Mouse (Mus musculus) neutrophil, adult 59 days (primary cell): ENCODE results near the gene Slc22a20. TPM values are rescaled to one million over a fixed set of nuclear protein-coding genes. Genes with fewer than 3 reads are reported as not detected.

ENCODE experiments used
- total RNA-seq, 2 experiments: library from RNA; stranded (reverse); gene quantifications; 1 replicate in 1 of 2; 2 replicates in 1 of 2; pipeline ENCODE4 v1.2.4; 2023

The Slc22a20 gene
- 1 to 10 TPM; 2.0 to 2.5 TPM for total RNA-seq

GRCm38 (mm10) chr19:5986043-5986442, at the start of gene Slc22a20:
TSS of gene Slc22a20 (minus strand) at chr19:5986143.

GRCm38 (mm10) chr19:6015511-6016315, 29.8 kb upstream of the Slc22a20 start, which contains the start of gene Capn1:
TSS of gene Capn1 (minus strand) at chr19:6015897.

GRCm38 (mm10) chr19:5963883-5964562, 21.9 kb downstream of the Slc22a20 start, which contains the start of gene Pola2:
TSS of gene Pola2 (minus strand) at chr19:5964202.

GRCm38 (mm10) chr19:5924713-5925093, 61.2 kb downstream of the Slc22a20 start, which contains the start of gene Cdc42ep2:
TSS of gene Cdc42ep2 (minus strand) at chr19:5924816.

Other genes starting within 250 kb of the Slc22a20 start
- gene Ltbp3, start 245.2 kb downstream of the Slc22a20 start, total RNA-seq: 1 to 10 TPM in 1 of 2 experiments, under 1 TPM in 1; 0.58 to 1.4 TPM
- 10 to 100 TPM; 53.8 to 62.1 TPM for gene Scyl1, start 214.7 kb downstream of the Slc22a20 start, total RNA-seq
- gene Frmd8, start 110.9 kb downstream of the Slc22a20 start, total RNA-seq: 10 to 100 TPM; 56.7 to 60.3 TPM
- gene Slc25a45, start 108.3 kb downstream of the Slc22a20 start, total RNA-seq: 10 to 100 TPM; 54.1 to 58.0 TPM
- gene Tigd3, start 92.0 kb downstream of the Slc22a20 start, total RNA-seq: 1 to 10 TPM; 1.6 to 2.0 TPM
- gene Dpf2, start 73.1 kb downstream of the Slc22a20 start, total RNA-seq: 100 to 1,000 TPM; 109 to 122 TPM
- 1 to 10 TPM; 4.5 to 5.0 TPM for gene Cdc42ep2, start 61.3 kb downstream of the Slc22a20 start, total RNA-seq
- gene Pola2, start 21.9 kb downstream of the Slc22a20 start, total RNA-seq: 10 to 100 TPM; 30.9 to 35.0 TPM
- gene Capn1, start 29.8 kb upstream of the Slc22a20 start, total RNA-seq: 100 to 1,000 TPM; 247 to 265 TPM
- gene Syvn1, start 60.4 kb upstream of the Slc22a20 start, total RNA-seq: 10 to 100 TPM; 45.6 to 51.2 TPM
- 10 to 100 TPM; 15.8 to 16.7 TPM for gene Mrpl49, start 71.6 kb upstream of the Slc22a20 start, total RNA-seq
- 1,000 to 10,000 TPM; 1,540 to 1,651 TPM for gene Fau, start 71.7 kb upstream of the Slc22a20 start, total RNA-seq
- gene Znhit2, start 75.0 kb upstream of the Slc22a20 start, total RNA-seq: 10 to 100 TPM; 11.2 to 11.7 TPM
- 1 to 10 TPM; 9.6 to 9.7 TPM for gene Tm7sf2, start 82.2 kb upstream of the Slc22a20 start, total RNA-seq
- gene Vps51, start 91.1 kb upstream of the Slc22a20 start, total RNA-seq: 10 to 100 TPM; 70.3 to 87.1 TPM
- gene Tmem262, start 93.9 kb upstream of the Slc22a20 start, total RNA-seq: not detected
- under 1 TPM in 1 of 2 experiments, not detected in 1; 0.71 TPM for gene Gm28374, start 96.1 kb upstream of the Slc22a20 start, total RNA-seq
- 10 to 100 TPM; 38.5 to 39.7 TPM for gene Zfpl1, start 98.8 kb upstream of the Slc22a20 start, total RNA-seq
- gene Cdca5, start 98.8 kb upstream of the Slc22a20 start, total RNA-seq: 10 to 100 TPM; 26.1 to 30.9 TPM
- gene AC131692.1, start 108.3 kb upstream of the Slc22a20 start, total RNA-seq: 1 to 10 TPM; 1.1 to 1.9 TPM
- gene Naaladl1, start 119.6 kb upstream of the Slc22a20 start, total RNA-seq: under 1 TPM; 0.49 to 0.60 TPM
- 1 to 10 TPM; 5.2 to 6.0 TPM for gene Sac3d1, start 132.5 kb upstream of the Slc22a20 start, total RNA-seq
- gene Snx15, start 142.2 kb upstream of the Slc22a20 start, total RNA-seq: 10 to 100 TPM; 13.6 to 17.3 TPM
- under 1 TPM in 1 of 2 experiments, not detected in 1; 0.42 TPM for gene Batf2, start 154.8 kb upstream of the Slc22a20 start, total RNA-seq
- 10 to 100 TPM; 11.0 to 12.8 TPM for gene Arl2, start 155.4 kb upstream of the Slc22a20 start, total RNA-seq
- not detected for gene Majin, start 198.2 kb upstream of the Slc22a20 start, total RNA-seq
- not detected for gene Gpha2, start 240.2 kb upstream of the Slc22a20 start, total RNA-seq
- 10 to 100 TPM; 14.6 to 20.9 TPM for gene Ppp2r5b, start 249.7 kb upstream of the Slc22a20 start, total RNA-seq